Mouse (Mus musculus) activated CD4-positive, CD25-positive, alpha-beta regulatory T cell, adult 4 months (primary cell): ENCODE data around the gene Ccdc74a. TPM values are rescaled to one million over a fixed set of nuclear protein-coding genes. Genes with fewer than 3 reads are reported as not detected.
"Not testable (repeated sequence)": the region's sequence is repeated elsewhere in the genome, so short reads cannot be mapped to it uniquely, and the experiment has no call there.

Experiments
- ATAC-seq: one replicate; pipeline ENCODE4 v1.8.0; 2017
- polyA plus RNA-seq, 2 experiments: library from polyadenylated mRNA; unstranded; fragments of 100-300 nt; shearing (Covaris generic); gene quantifications; one replicate each; pipeline ENCODE4 v1.2.1; 2017

Ccdc74a gene
- under 1 TPM in 1 of 2 experiments, not detected in 1; 0.75 TPM for polyA plus RNA-seq

- ATAC-seq, result peak; percentile 93
These were observed at the start of gene Ccdc74a for GRCm38 (mm10) chr16:17646310-17647114. Ccdc74a (plus strand) TSS chr16:17646470.

GRCm38 (mm10) chr16:17600944-17601562 lies 45.2 kb upstream of the Ccdc74a start:
- no peak for ATAC-seq

GRCm38 (mm10) chr16:17604941-17605340 lies 41.3 kb upstream of the Ccdc74a start:
- no peak for ATAC-seq

GRCm38 (mm10) chr16:17605684-17606083 lies 40.6 kb upstream of the Ccdc74a start:
- ATAC-seq, result no peak

- no peak for ATAC-seq
These were observed 34.9 kb upstream of the Ccdc74a start for GRCm38 (mm10) chr16:17611383-17611782.

GRCm38 (mm10) chr16:17614740-17615139 lies 31.5 kb upstream of the Ccdc74a start:
- ATAC-seq, result not testable (repeated sequence)

- ATAC-seq, result no peak
These were observed 30.1 kb upstream of the Ccdc74a start for GRCm38 (mm10) chr16:17616212-17616611.

- peak; percentile 40 for ATAC-seq
These were observed 28.2 kb upstream of the Ccdc74a start for GRCm38 (mm10) chr16:17617922-17618565.

GRCm38 (mm10) chr16:17619198-17620105 lies 26.8 kb upstream of the Ccdc74a start, which contains the start of gene Smpd4:
Smpd4 (plus strand) TSS chr16:17619354.
- peak; percentile 77 for ATAC-seq

- no peak for ATAC-seq
These were observed 24.3 kb upstream of the Ccdc74a start for GRCm38 (mm10) chr16:17621936-17622335.

- no peak for ATAC-seq
These were observed 20.6 kb upstream of the Ccdc74a start for GRCm38 (mm10) chr16:17625488-17626268.

GRCm38 (mm10) chr16:17626269-17626555 lies 20.1 kb upstream of the Ccdc74a start:
- ATAC-seq, result no peak

GRCm38 (mm10) chr16:17632580-17632979 lies 13.7 kb upstream of the Ccdc74a start:
- no peak for ATAC-seq

- ATAC-seq, result no peak
These were observed 12.6 kb upstream of the Ccdc74a start for GRCm38 (mm10) chr16:17633481-17634181.

GRCm38 (mm10) chr16:17636904-17637303 lies 9.4 kb upstream of the Ccdc74a start:
- ATAC-seq, result no peak

GRCm38 (mm10) chr16:17637610-17638009 lies 8.7 kb upstream of the Ccdc74a start:
- no peak for ATAC-seq

GRCm38 (mm10) chr16:17638036-17638628 lies 8.1 kb upstream of the Ccdc74a start:
- no peak for ATAC-seq

GRCm38 (mm10) chr16:17639081-17639480 lies 7.2 kb upstream of the Ccdc74a start:
- ATAC-seq, result no peak

- ATAC-seq, result no peak
These were observed 6.3 kb upstream of the Ccdc74a start for GRCm38 (mm10) chr16:17639951-17640350.

GRCm38 (mm10) chr16:17640706-17641105 lies 5.6 kb upstream of the Ccdc74a start:
- no peak for ATAC-seq

- no peak for ATAC-seq
These were observed 5.0 kb upstream of the Ccdc74a start for GRCm38 (mm10) chr16:17641301-17641700.
